Mouse (Mus musculus) cerebellum, adult 2 months (tissue): Measurements from ENCODE around the gene 1700017B05Rik.

Experiments
- CTCF ChIP-seq: fragments of 200-500 bp; IDR thresholded peaks from 2 replicates; pipeline ENCODE4 v1.5.1; 2011; ENCODE audit warnings: low read depth, mild to moderate bottlenecking, control low read depth, low read length, moderate library complexity, borderline replicate concordance; ENCODE audit not compliant: insufficient read depth
- POLR2A ChIP-seq: fragments of 200-500 bp; IDR thresholded peaks from 2 replicates; pipeline ENCODE4 v1.6.1; 2011; ENCODE audit warnings: low read length, control low read depth, borderline replicate concordance; ENCODE audit not compliant: insufficient read depth

- no peak for TF ChIP-seq CTCF
- no peak for TF ChIP-seq POLR2A
Measured at GRCm38 (mm10) chr9:57254061-57254460, 8.4 kb downstream of the 1700017B05Rik start.
